ENCODE assay signal across 8 mouse cellular contexts in the genomic region with DNA sequence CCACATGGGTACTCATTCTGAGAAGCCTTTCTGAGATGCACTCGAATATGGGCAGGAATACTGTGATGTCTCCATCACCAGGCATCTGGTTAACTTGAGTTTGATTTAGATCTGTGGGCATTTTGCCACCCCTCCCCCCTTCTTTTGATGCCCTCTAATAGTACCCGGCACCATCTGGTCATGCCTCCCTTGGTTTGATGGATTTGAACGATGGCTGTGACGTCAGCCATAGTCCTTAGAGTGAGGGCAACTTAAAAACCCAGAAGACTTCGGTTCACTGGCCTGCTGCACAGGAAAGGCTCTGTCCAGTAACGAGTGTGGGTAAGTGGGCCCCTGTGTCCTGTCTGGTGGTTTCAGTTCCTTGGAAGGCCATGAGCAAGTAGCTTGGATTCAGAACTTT.
A peak's percentile ranks its signal among the peaks of the same experiment; 100 is the strongest.
DNase-seq lines count a peak whose midpoint lies in the region; ATAC-seq and TF ChIP-seq lines count a peak whose summit lies in the region.

No protein-coding gene starts in this region.

- H3K4me2 ChIP-seq in forebrain, embryonic 11.5 days (ENCODE audit: low read depth, low read length, severe bottlenecking) = no peak overlapping the region
- H3K4me2 ChIP-seq in heart, embryonic 14.5 days (ENCODE audit: low read length) = peak overlapping the region; percentile 72
- H3K4me2 ChIP-seq in liver, postnatal 0 days (ENCODE audit: low read depth, low read length) = peak overlapping the region; percentile 86

- no peak for TF ChIP-seq CTCF in liver, postnatal 0 days (IDR thresholded peaks at IDR 0.05; ENCODE audit: low read depth)

- H3K4me3 ChIP-seq in forebrain, embryonic 10.5 days = peak overlapping the region; percentile 71
- no peak overlapping the region; the same call in 1 of the 2 replicates for H3K4me3 ChIP-seq in forebrain, embryonic 11.5 days (ENCODE audit: low read depth, low read length)
- H3K4me3 ChIP-seq in heart, embryonic 14.5 days (ENCODE audit: control insufficient read depth in 1 of 2, insufficient read depth in 1 of 2, low read depth in 1 of 2, low read length in 2 of 2) = peak overlapping the region; percentile 48 to 90
- peak overlapping the region; percentile 60 for H3K4me3 ChIP-seq in liver, postnatal 0 days (ENCODE audit: low read depth, low read length)

- H3K36me3 ChIP-seq in forebrain, embryonic 10.5 days (replicated peaks) = no peaks in the 10 kb centered on the region
- no peaks in the 10 kb centered on the region for H3K36me3 ChIP-seq in forebrain, embryonic 11.5 days (ENCODE audit: control insufficient read depth, insufficient read depth, low read length)
- H3K36me3 ChIP-seq in heart, embryonic 14.5 days (ENCODE audit: control insufficient read depth, insufficient read depth, low read length) = 0 out of 2 replicates have a peak, but pooled peaks cover 9% of the 10 kb centered on the region
- no peaks in the 10 kb centered on the region for H3K36me3 ChIP-seq in liver, postnatal 0 days (replicated peaks; ENCODE audit: insufficient read depth, low read length)

- 57% methylated on average over 6 of the region's 6 CpGs for WGBS in forebrain, embryonic 10.5 days
- WGBS in forebrain, embryonic 11.5 days = 50% methylated on average over 6 of the region's 6 CpGs
- WGBS in heart, embryonic 14.5 days = 19% methylated on average over 6 of the region's 6 CpGs
- 45% methylated on average over 6 of the region's 6 CpGs for WGBS in liver, postnatal 0 days (ENCODE audit: insufficient replicate concordance)

- H3K27ac ChIP-seq in forebrain, embryonic 10.5 days = no peak overlapping the region
- H3K27ac ChIP-seq in forebrain, embryonic 11.5 days (ENCODE audit: low read depth, low read length) = no peak overlapping the region
- H3K27ac ChIP-seq in heart, embryonic 14.5 days (replicated peaks in 1 of 2; ENCODE audit: control insufficient read depth in 1 of 2, insufficient read depth in 1 of 2, low read depth in 2 of 2, low read length in 2 of 2) = peak overlapping the region; percentile 52 to 98; a peak in 3 of 4 replicates
- H3K27ac ChIP-seq in liver, postnatal 0 days (ENCODE audit: low read depth) = 0 out of 2 replicates have a peak overlapping the region, but pooled peaks have one; percentile 11

- no peak for DNase-seq in forebrain, embryonic 10.5 days (ENCODE audit: extremely low spot score, low spot score)
- no peak for DNase-seq in forebrain, embryonic 11.5 days (ENCODE audit: low spot score)
- peak; percentile 56 for DNase-seq in cerebellum, adult 11 months
- no peak for DNase-seq in liver, postnatal 0 days
- no peak for DNase-seq in thymus, postnatal 25 days
- no peak for DNase-seq in right cerebral cortex, adult 18-20 months
- no peak for DNase-seq in gastrocnemius, adult 8-10 months (ENCODE audit: low spot score in 2 of 2)

- no peaks in the 10 kb centered on the region for H3K9me3 ChIP-seq in forebrain, embryonic 10.5 days
- no peaks in the 10 kb centered on the region for H3K9me3 ChIP-seq in forebrain, embryonic 11.5 days (ENCODE audit: control insufficient read depth, low read length)
- no peaks in the 10 kb centered on the region for H3K9me3 ChIP-seq in heart, embryonic 14.5 days (ENCODE audit: control insufficient read depth, low read length)
- no peaks in the 10 kb centered on the region for H3K9me3 ChIP-seq in liver, postnatal 0 days (ENCODE audit: low read length)

- TF ChIP-seq EP300 in liver, postnatal 0 days (IDR thresholded peaks at IDR 0.05; ENCODE audit: low read depth) = no peak

- H3K4me1 ChIP-seq in forebrain, embryonic 10.5 days = peaks cover 52% of the 10 kb centered on the region
- 0 out of 2 replicates have a peak, but pooled peaks cover 2% of the 10 kb centered on the region for H3K4me1 ChIP-seq in forebrain, embryonic 11.5 days (replicated peaks; ENCODE audit: control insufficient read depth, insufficient read depth, low read length)
- H3K4me1 ChIP-seq in heart, embryonic 14.5 days (ENCODE audit: control insufficient read depth in 2 of 2, insufficient read depth in 2 of 2, low read length in 2 of 2) = peaks cover 37 to 66% of the 10 kb centered on the region in 2 experiments
- peaks cover 9% of the 10 kb centered on the region for H3K4me1 ChIP-seq in liver, postnatal 0 days (ENCODE audit: insufficient read depth)

- H3K27me3 ChIP-seq in forebrain, embryonic 10.5 days (ENCODE audit: poor library complexity, severe bottlenecking) = peaks cover 46% of the 10 kb centered on the region
- peaks cover 8% of the 10 kb centered on the region for H3K27me3 ChIP-seq in forebrain, embryonic 11.5 days (ENCODE audit: control insufficient read depth, insufficient read depth, low read length)
- H3K27me3 ChIP-seq in heart, embryonic 14.5 days (ENCODE audit: control insufficient read depth, insufficient read depth, low read length) = no peaks in the 10 kb centered on the region
- peaks cover 17% of the 10 kb centered on the region for H3K27me3 ChIP-seq in liver, postnatal 0 days (ENCODE audit: insufficient read depth, low read length)

- ATAC-seq in forebrain, embryonic 11.5 days (replicated peaks; ENCODE audit: low FRiP score) = no peak
- no peak for ATAC-seq in heart, embryonic 14.5 days (ENCODE audit: insufficient number of reproducible peaks, insufficient read depth, low FRiP score, low read depth)
- ATAC-seq in liver, postnatal 0 days = no peak

- no peak overlapping the region for H3K9ac ChIP-seq in forebrain, embryonic 11.5 days (ENCODE audit: low read length)
- peak overlapping the region; percentile 96 for H3K9ac ChIP-seq in heart, embryonic 14.5 days (ENCODE audit: low read length)
- H3K9ac ChIP-seq in liver, postnatal 0 days (replicated peaks) = no peak overlapping the region

Comparison
In these comparisons a context has a peak if more than half of its experiments do, and no peak if none do; other contexts are left out.
1. H3K27ac ChIP-seq: peak in heart, embryonic 14.5 days (2 of 2) and liver, postnatal 0 days (single experiment); none in forebrain, embryonic 10.5 days (single experiment) and forebrain, embryonic 11.5 days (single experiment).